Mouse (Mus musculus) hindbrain, embryonic 11.5 days (tissue): ENCODE data around the gene Ttyh3. TPM values are rescaled to one million over a fixed set of nuclear protein-coding genes. Genes with fewer than 3 reads are reported as not detected.

Experiments used
- ATAC-seq: fragments of 200-750 bp; cut with Nextera tagmentation; 2 replicates; pipeline ENCODE4 v1.8.0; 2017; ENCODE audit warnings: mild to moderate bottlenecking, moderate TSS enrichment, moderate library complexity; ENCODE audit not compliant: low FRiP score
- DNase-seq: peaks from one replicate; pipeline ENCODE4 v3.0.0-alpha.2; 2015; ENCODE audit warnings: low spot score
- H3K27ac ChIP-seq: fragments of 300-500 bp; sonication (generic); 2 replicates; pipeline ENCODE4 v1.5.1; 2014; ENCODE audit warnings: mild to moderate bottlenecking, low read depth, low read length
- H3K27me3 ChIP-seq: fragments of 300-500 bp; sonication (generic); 2 replicates; pipeline ENCODE4 v1.6.1; 2014; ENCODE audit warnings: mild to moderate bottlenecking, low read length, moderate library complexity, mixed read lengths; ENCODE audit not compliant: control insufficient read depth, insufficient read depth
- H3K36me3 ChIP-seq: fragments of 300-500 bp; sonication (generic); 2 replicates; pipeline ENCODE4 v1.6.1; 2014; ENCODE audit warnings: mild to moderate bottlenecking, low read length, moderate library complexity, mixed read lengths; ENCODE audit not compliant: control insufficient read depth, insufficient read depth
- H3K4me1 ChIP-seq: fragments of 300-500 bp; sonication (generic); replicated peaks from 2 replicates; pipeline ENCODE4 v1.6.1; 2014; ENCODE audit warnings: low read length, mixed read lengths; ENCODE audit not compliant: control insufficient read depth, insufficient read depth
- H3K4me2 ChIP-seq: fragments of 300-500 bp; sonication (generic); replicated peaks from 2 replicates; pipeline ENCODE4 v1.6.1; 2014; ENCODE audit warnings: mild to moderate bottlenecking, low read depth, low read length
- H3K4me3 ChIP-seq: fragments of 300-500 bp; sonication (generic); 2 replicates; pipeline ENCODE4 v1.5.1; 2014; ENCODE audit warnings: low read depth, low read length
- H3K9ac ChIP-seq: fragments of 300-500 bp; sonication (generic); 2 replicates; pipeline ENCODE4 v1.6.1; 2014; ENCODE audit warnings: low read depth, low read length
- H3K9me3 ChIP-seq: fragments of 300-500 bp; sonication (generic); 2 replicates; pipeline ENCODE4 v1.6.1; 2016; ENCODE audit warnings: low read length; ENCODE audit not compliant: control insufficient read depth
- WGBS: fragments of 180-500 bp; shearing (Covaris S2); extraction: QIAGEN DNeasy Blood & Tissue Kit; methylation state at CpG from one replicate; pipeline ENCODE4 v1.1.7; 2014; 5-methylcytosine and 5-hydroxymethylcytosine counted together
- polyA plus RNA-seq: library from polyadenylated mRNA; unstranded; fragments of >200 nt; fragmentation: Nextera tagmentation; extraction: Ambion mirVana; gene quantifications from 2 replicates; pipeline ENCODE4 v1.2.1, GENCODE M21; 2014

The Ttyh3 gene
- polyA plus RNA-seq, 1 experiment from 2014 or later: 53.1 TPM

DNA sequence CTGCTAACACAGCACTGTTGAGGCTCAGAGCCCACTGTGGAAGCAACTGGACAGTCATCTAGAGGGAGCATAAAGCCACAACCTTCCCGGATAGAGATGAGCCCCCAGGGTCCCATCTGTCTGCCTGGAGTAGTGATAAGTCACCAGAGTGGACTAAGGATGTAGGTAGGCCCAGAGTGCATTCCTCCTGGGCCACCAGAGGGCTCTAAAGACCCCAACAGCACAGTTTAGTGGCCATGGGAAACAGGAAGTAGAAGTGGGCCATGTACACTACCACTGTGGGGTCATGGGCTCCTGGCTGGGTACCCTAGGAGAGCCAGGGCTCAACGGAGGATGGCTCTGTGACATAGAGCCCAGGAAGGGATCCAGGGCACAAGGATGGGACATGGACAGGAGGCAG, 8.0 kb downstream of the Ttyh3 start:
- 65% methylated on average over 2 of the region's 2 CpGs for WGBS
- no peak for ATAC-seq
- DNase-seq: no peak
- H3K27ac ChIP-seq: no peak overlapping the region
- H3K27me3 ChIP-seq: no peaks in the 10 kb centered on the region
- no peak overlapping the region for H3K4me3 ChIP-seq
- H3K9me3 ChIP-seq: no peaks in the 10 kb centered on the region
- H3K4me2 ChIP-seq: no peak overlapping the region
- no peak overlapping the region for H3K9ac ChIP-seq
- peaks cover 2% of the 10 kb centered on the region; the same call in 1 of the 2 replicates for H3K36me3 ChIP-seq
- H3K4me1 ChIP-seq: peaks cover 2% of the 10 kb centered on the region; the same call in 1 of the 2 replicates

- H3K4me1 ChIP-seq: peaks cover 2% of the 10 kb centered on the region; the same call in 1 of the 2 replicates
Observed at GRCm38 (mm10) chr5:140639871-140640270, 9.0 kb downstream of the Ttyh3 start.

DNA sequence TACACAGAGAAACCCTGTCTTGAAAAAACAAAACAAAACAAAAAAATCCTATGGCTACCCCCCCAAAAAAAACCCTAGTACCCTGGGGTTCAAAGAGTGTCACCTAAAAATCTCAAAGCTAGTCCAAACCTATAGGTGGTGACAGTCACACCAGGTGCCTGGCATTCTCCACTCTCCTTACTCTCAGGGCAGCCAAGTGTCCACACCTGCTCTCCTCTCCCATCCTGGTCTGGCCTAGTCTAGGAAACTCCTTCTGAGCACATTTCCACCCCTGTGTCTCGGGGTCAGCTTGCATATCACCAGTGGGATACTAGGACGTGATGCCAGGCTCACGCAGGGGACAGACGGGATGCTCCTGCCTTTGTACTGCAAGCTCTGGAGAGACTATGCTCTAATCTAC, 9.5 kb downstream of the Ttyh3 start:
- peaks cover 2% of the 10 kb centered on the region; the same call in 1 of the 2 replicates for H3K4me1 ChIP-seq
- DNase-seq (no peak), ATAC-seq (no peak)
- H3K9me3 ChIP-seq: no peaks in the 10 kb centered on the region
- no peak overlapping the region for H3K4me2 ChIP-seq
- H3K36me3 ChIP-seq: peaks cover 6% of the 10 kb centered on the region
- H3K4me3 ChIP-seq: no peak overlapping the region
- no peak overlapping the region for H3K27ac ChIP-seq
- H3K27me3 ChIP-seq: no peaks in the 10 kb centered on the region
- H3K9ac ChIP-seq: no peak overlapping the region
- WGBS: 97% methylated on average over 4 of the region's 4 CpGs

More at GRCm38 (mm10) chr5:140639871-140640270, 9.0 kb downstream of the Ttyh3 start:
- WGBS: 89% methylated on average over 14 of the region's 14 CpGs
- no peaks in the 10 kb centered on the region for H3K9me3 ChIP-seq
- no peak overlapping the region for H3K9ac ChIP-seq
- peaks cover 3% of the 10 kb centered on the region for H3K36me3 ChIP-seq
- H3K27me3 ChIP-seq: no peaks in the 10 kb centered on the region
- no peak overlapping the region for H3K4me3 ChIP-seq
- no peak for ATAC-seq
- DNase-seq: no peak
- H3K27ac ChIP-seq: no peak overlapping the region
- no peak overlapping the region for H3K4me2 ChIP-seq

DNA sequence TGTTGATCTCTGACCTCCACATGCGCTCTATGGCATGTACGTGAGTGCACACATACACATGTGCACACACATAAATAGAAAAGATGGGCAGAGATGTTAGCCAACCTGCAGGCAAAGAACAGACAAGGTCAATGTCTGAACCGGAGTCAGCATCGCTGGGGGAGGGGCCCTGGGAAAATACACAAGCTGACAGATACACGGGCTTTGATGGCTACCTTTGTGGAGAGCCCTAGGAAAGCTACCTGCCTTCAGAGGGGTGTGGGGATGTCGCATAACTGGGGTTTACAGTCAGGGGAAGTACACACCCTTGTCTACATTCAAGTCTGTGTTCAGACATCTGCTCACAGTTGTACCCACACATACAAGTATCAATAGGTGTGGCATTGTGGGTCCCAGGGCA, 10.3 kb downstream of the Ttyh3 start:
- DNase-seq (no peak), ATAC-seq (no peak)
- 96% methylated on average over 6 of the region's 6 CpGs for WGBS
- Histone ChIP-seq H3K9ac (no peak overlapping the region), H3K27me3 (no peaks in the 10 kb centered on the region), H3K27ac (no peak overlapping the region), H3K4me3 (no peak overlapping the region), H3K4me1 (peaks cover 2% of the 10 kb centered on the region; the same call in 1 of the 2 replicates), H3K9me3 (no peaks in the 10 kb centered on the region), H3K4me2 (no peak overlapping the region), H3K36me3 (peaks cover 6% of the 10 kb centered on the region)

DNA sequence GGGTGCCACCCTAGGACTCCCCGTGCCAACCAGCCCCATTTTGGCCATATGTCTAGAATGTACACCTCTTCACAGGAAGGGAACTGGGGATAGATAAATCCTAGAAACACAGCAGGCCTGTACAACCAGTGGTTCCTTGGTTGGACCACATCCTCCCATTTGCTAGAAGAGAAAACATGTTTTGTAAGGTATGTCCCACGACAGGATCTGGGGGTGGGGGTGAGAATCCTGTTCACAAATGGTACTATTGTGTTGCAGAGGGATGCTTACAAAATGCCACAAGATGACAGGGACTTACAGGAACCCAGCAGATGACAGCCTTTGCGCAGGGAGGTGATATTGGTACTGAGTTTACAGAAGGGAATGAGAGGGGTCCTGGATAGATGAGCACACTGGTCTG, 10.8 kb downstream of the Ttyh3 start:
- ATAC-seq (no peak), DNase-seq (no peak)
- Histone ChIP-seq H3K27me3 (no peaks in the 10 kb centered on the region), H3K9me3 (no peaks in the 10 kb centered on the region), H3K4me1 (peaks cover 2% of the 10 kb centered on the region; the same call in 1 of the 2 replicates), H3K36me3 (peaks cover 8% of the 10 kb centered on the region), H3K9ac (no peak overlapping the region), H3K27ac (no peak overlapping the region), H3K4me2 (no peak overlapping the region), H3K4me3 (no peak overlapping the region)
- 89% methylated on average over 3 of the region's 3 CpGs for WGBS

DNA sequence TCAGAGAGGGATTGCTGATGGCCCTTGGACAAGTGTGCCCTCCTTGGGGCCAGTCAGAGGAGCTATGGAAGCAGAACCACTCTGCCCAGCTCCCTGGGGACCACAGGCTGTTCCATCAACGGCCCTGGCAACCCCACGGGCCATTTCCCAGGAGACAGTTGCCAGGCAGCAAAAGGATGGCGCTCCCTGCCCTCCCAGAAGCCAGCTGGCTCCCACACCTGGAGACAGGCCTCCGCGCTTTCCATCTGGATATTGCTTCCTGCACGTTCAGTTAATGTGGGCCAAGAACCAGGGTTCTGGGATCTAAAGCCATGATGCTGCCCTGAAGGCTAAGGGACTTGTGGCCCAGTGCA, 11.8 kb downstream of the Ttyh3 start:
- peaks cover 2% of the 10 kb centered on the region; the same call in 1 of the 2 replicates for H3K4me1 ChIP-seq
- H3K9me3 ChIP-seq: no peaks in the 10 kb centered on the region
- ATAC-seq (no peak), DNase-seq (no peak)
- H3K4me3 ChIP-seq: no peak overlapping the region
- no peak overlapping the region for H3K27ac ChIP-seq
- H3K4me2 ChIP-seq: no peak overlapping the region
- 78% methylated on average over 6 of the region's 6 CpGs for WGBS
- no peaks in the 10 kb centered on the region for H3K27me3 ChIP-seq
- H3K9ac ChIP-seq: no peak overlapping the region
- peaks cover 9% of the 10 kb centered on the region for H3K36me3 ChIP-seq

GRCm38 (mm10) chr5:140636316-140637057, 12.3 kb downstream of the Ttyh3 start:
- H3K4me3 ChIP-seq: no peak overlapping the region
- H3K36me3 ChIP-seq: peaks cover 15% of the 10 kb centered on the region
- H3K9ac ChIP-seq: no peak overlapping the region
- ATAC-seq: no peak
- no peak for DNase-seq
- peaks cover 2% of the 10 kb centered on the region; the same call in 1 of the 2 replicates for H3K4me1 ChIP-seq
- no peaks in the 10 kb centered on the region for H3K9me3 ChIP-seq
- H3K27ac ChIP-seq: no peak overlapping the region
- no peak overlapping the region for H3K4me2 ChIP-seq
- H3K27me3 ChIP-seq: no peaks in the 10 kb centered on the region
- 97% methylated on average over 7 of the region's 7 CpGs for WGBS

- Histone ChIP-seq H3K9me3 (no peaks in the 10 kb centered on the region), H3K9ac (no peak overlapping the region), H3K4me3 (no peak overlapping the region), H3K4me1 (no peaks in the 10 kb centered on the region), H3K36me3 (peaks cover 16% of the 10 kb centered on the region), H3K4me2 (no peak overlapping the region), H3K27ac (no peak overlapping the region), H3K27me3 (no peaks in the 10 kb centered on the region)
- DNase-seq: no peak
- WGBS: 94% methylated on average over 26 of the region's 26 CpGs
- ATAC-seq: no peak
Observed at GRCm38 (mm10) chr5:140634798-140635722, 13.8 kb downstream of the Ttyh3 start.
